Mouse (Mus musculus): ENCODE results near the gene Rtl8a. TPM values are rescaled to one million over a fixed set of nuclear protein-coding genes. Genes with fewer than 3 reads are reported as not detected.
"Not testable (repeated sequence)": the region's sequence is repeated elsewhere in the genome, so short reads cannot be mapped to it uniquely, and the experiment has no call there.

Gene Rtl8a
- polyA plus RNA-seq, 1 experiment from 2014 or later, result 52.0 TPM

- Histone ChIP-seq H3K9me3 (ENCODE audit: control insufficient read depth, low read length) (no peaks in the 10 kb centered on the region), H3K4me1 (ENCODE audit: control insufficient read depth, insufficient read depth, low read length) (no peaks in the 10 kb centered on the region), H3K27ac (replicated peaks; ENCODE audit: low read depth, low read length) (no peak overlapping the region), H3K4me3 (ENCODE audit: low read depth, low read length) (peak overlapping the region; percentile 28), H3K36me3 (ENCODE audit: control insufficient read depth, insufficient read depth, low read length) (no peaks in the 10 kb centered on the region), H3K4me2 (ENCODE audit: low read depth, severe bottlenecking) (peak overlapping the region; percentile 43), H3K27me3 (ENCODE audit: control insufficient read depth, insufficient read depth, low read length) (no peaks in the 10 kb centered on the region), H3K9ac (ENCODE audit: low read length) (peak overlapping the region; percentile 22; the same call in 1 of the 2 replicates)
- 27% methylated on average over 17 of the region's 18 CpGs for WGBS
- ATAC-seq (ENCODE audit: insufficient number of reproducible peaks, low FRiP score, low TSS enrichment, low read depth) (no peak), DNase-seq (ENCODE audit: low spot score) (peak; percentile 20)
Measured at GRCm38 (mm10) chrX:53608122-53608813, 35.2 kb downstream of the Rtl8a start.

GRCm38 (mm10) chrX:53607242-53608121 is 36.0 kb downstream of the Rtl8a start, which contains the start of gene Rtl8c:
Rtl8c (plus strand) TSS chrX:53608032.
- peak; percentile 82 for ATAC-seq (ENCODE audit: insufficient number of reproducible peaks, low FRiP score, low TSS enrichment, low read depth)
- WGBS, result 33% methylated on average over 18 of the region's 20 CpGs
- no peak within 1 kb of the TSS for H3K27ac ChIP-seq (replicated peaks; ENCODE audit: low read depth, low read length)

DNA sequence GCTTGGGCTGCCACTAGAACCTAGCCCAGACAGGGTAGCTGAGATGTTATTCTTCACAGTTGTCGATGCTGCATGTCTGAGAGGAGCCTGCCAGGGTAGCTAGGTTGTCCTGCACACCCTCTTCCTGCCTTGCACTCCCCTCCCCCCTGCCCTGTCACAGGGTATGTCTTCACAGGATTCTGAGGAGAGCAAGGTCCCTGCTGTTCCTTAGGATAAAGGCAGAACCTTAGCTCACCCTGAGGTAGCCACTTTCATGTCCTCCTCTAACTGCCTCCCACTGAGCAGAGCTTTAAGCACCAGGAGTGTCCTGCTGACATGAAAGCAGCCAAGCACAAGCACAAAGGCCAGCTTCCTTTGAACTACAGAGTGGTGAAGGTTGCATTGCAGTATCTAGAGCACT is 37.3 kb downstream of the Rtl8a start:
- H3K4me3 ChIP-seq (ENCODE audit: low read depth, low read length); H3K27ac ChIP-seq (replicated peaks; ENCODE audit: low read depth, low read length); H3K9ac ChIP-seq (ENCODE audit: low read length); DNase-seq (ENCODE audit: low spot score); H3K36me3 ChIP-seq (ENCODE audit: control insufficient read depth, insufficient read depth, low read length); ATAC-seq (ENCODE audit: insufficient number of reproducible peaks, low FRiP score, low TSS enrichment, low read depth); H3K27me3 ChIP-seq (ENCODE audit: control insufficient read depth, insufficient read depth, low read length); H3K4me1 ChIP-seq (ENCODE audit: control insufficient read depth, insufficient read depth, low read length); H3K4me2 ChIP-seq (ENCODE audit: low read depth, severe bottlenecking); H3K9me3 ChIP-seq (ENCODE audit: control insufficient read depth, low read length): not testable (repeated sequence)
- WGBS, result 20% methylated on average over 1 of the region's 1 CpGs

More at GRCm38 (mm10) chrX:53607242-53608121, 36.0 kb downstream of the Rtl8a start, which contains the start of gene Rtl8c:
- peak; percentile 70 for DNase-seq (ENCODE audit: low spot score)
- peak within 1 kb of the TSS; percentile 28 for H3K4me3 ChIP-seq (ENCODE audit: low read depth, low read length)
- H3K36me3 ChIP-seq (ENCODE audit: control insufficient read depth, insufficient read depth, low read length), result no peaks in the 10 kb centered on the region
- no peaks in the 10 kb centered on the region for H3K27me3 ChIP-seq (ENCODE audit: control insufficient read depth, insufficient read depth, low read length)
- H3K4me2 ChIP-seq (ENCODE audit: low read depth, severe bottlenecking), result peak within 1 kb of the TSS; percentile 43
- H3K9ac ChIP-seq (ENCODE audit: low read length), result peak within 1 kb of the TSS; percentile 22; the same call in 1 of the 2 replicates
- no peaks in the 10 kb centered on the region for H3K9me3 ChIP-seq (ENCODE audit: control insufficient read depth, low read length)
- H3K4me1 ChIP-seq (ENCODE audit: control insufficient read depth, insufficient read depth, low read length), result no peaks in the 10 kb centered on the region

GRCm38 (mm10) chrX:53599993-53600392 is 43.5 kb downstream of the Rtl8a start:
- WGBS, result 36% methylated on average over 2 of the region's 2 CpGs
- not testable (repeated sequence) for H3K4me3 ChIP-seq (ENCODE audit: low read depth, low read length); DNase-seq (ENCODE audit: low spot score)

More at GRCm38 (mm10) chrX:53599993-53600392, 43.5 kb downstream of the Rtl8a start:
- H3K27me3 ChIP-seq (ENCODE audit: control insufficient read depth, insufficient read depth, low read length); ATAC-seq (ENCODE audit: insufficient number of reproducible peaks, low FRiP score, low TSS enrichment, low read depth); H3K9ac ChIP-seq (ENCODE audit: low read length); H3K36me3 ChIP-seq (ENCODE audit: control insufficient read depth, insufficient read depth, low read length); H3K27ac ChIP-seq (replicated peaks; ENCODE audit: low read depth, low read length); H3K4me2 ChIP-seq (ENCODE audit: low read depth, severe bottlenecking); H3K9me3 ChIP-seq (ENCODE audit: control insufficient read depth, low read length); H3K4me1 ChIP-seq (ENCODE audit: control insufficient read depth, insufficient read depth, low read length): not testable (repeated sequence)

Other genes starting within 250 kb of the Rtl8a start
- not detected in 2 replicates for gene Etd, start 208.8 kb downstream of the Rtl8a start, polyA plus RNA-seq (2014; fragmentation: Nextera tagmentation; extraction: Ambion mirVana)
- gene Rtl8c, start 35.6 kb downstream of the Rtl8a start, polyA plus RNA-seq (2014; fragmentation: Nextera tagmentation; extraction: Ambion mirVana), result 18.9 and 19.3 TPM in 2 replicates
- gene Gm14597, start 34.7 kb downstream of the Rtl8a start, polyA plus RNA-seq (2014; fragmentation: Nextera tagmentation; extraction: Ambion mirVana), result not detected in 2 replicates
- 49.0 and 55.8 TPM in 2 replicates for gene Rtl8b, start 26.7 kb upstream of the Rtl8a start, polyA plus RNA-seq (2014; fragmentation: Nextera tagmentation; extraction: Ambion mirVana)
- 0.47 and 0.48 TPM in 2 replicates for gene 4930502E18Rik, start 81.1 kb upstream of the Rtl8a start, polyA plus RNA-seq (2014; fragmentation: Nextera tagmentation; extraction: Ambion mirVana)
- gene 1700013H16Rik, start 114.1 kb upstream of the Rtl8a start, polyA plus RNA-seq (2014; fragmentation: Nextera tagmentation; extraction: Ambion mirVana), result not detected in 2 replicates
- gene Zfp36l3, start 132.7 kb upstream of the Rtl8a start, polyA plus RNA-seq (2014; fragmentation: Nextera tagmentation; extraction: Ambion mirVana), result not detected in 2 replicates
- 0.15 and 0.52 TPM in 2 replicates for gene Xlr, start 154.0 kb upstream of the Rtl8a start, polyA plus RNA-seq (2014; fragmentation: Nextera tagmentation; extraction: Ambion mirVana)